Mouse (Mus musculus): ENCODE data around the gene Gm17657. TPM values are rescaled to one million over a fixed set of nuclear protein-coding genes. Genes with fewer than 3 reads are reported as not detected.
"Not testable (repeated sequence)": the region's sequence is repeated elsewhere in the genome, so short reads cannot be mapped to it uniquely, and the experiment has no call there.

Gm17657 gene
- polyA plus RNA-seq, 1 experiment from 2014 or later = not detected

DNA sequence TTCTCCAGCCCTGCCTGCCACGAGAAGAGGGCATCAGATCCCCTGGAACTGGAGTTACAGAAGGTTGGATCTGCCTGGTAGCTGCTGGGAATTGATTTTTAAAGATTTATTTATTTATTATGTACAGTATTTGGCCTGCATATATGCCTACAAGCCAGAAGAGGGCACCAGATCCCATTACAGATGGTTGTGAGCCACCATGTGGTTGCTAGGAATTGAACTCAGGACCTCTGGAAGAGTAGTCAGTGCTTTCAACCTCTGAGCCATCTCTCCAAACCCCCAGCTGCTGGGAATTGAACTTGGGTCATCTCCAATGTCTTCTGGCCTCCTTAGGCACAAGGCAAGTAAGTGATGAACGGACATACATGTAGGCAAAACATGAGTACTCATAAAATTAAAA, 5.4 kb downstream of the Gm17657 start:
- no peak overlapping the region for H3K9ac ChIP-seq

DNA sequence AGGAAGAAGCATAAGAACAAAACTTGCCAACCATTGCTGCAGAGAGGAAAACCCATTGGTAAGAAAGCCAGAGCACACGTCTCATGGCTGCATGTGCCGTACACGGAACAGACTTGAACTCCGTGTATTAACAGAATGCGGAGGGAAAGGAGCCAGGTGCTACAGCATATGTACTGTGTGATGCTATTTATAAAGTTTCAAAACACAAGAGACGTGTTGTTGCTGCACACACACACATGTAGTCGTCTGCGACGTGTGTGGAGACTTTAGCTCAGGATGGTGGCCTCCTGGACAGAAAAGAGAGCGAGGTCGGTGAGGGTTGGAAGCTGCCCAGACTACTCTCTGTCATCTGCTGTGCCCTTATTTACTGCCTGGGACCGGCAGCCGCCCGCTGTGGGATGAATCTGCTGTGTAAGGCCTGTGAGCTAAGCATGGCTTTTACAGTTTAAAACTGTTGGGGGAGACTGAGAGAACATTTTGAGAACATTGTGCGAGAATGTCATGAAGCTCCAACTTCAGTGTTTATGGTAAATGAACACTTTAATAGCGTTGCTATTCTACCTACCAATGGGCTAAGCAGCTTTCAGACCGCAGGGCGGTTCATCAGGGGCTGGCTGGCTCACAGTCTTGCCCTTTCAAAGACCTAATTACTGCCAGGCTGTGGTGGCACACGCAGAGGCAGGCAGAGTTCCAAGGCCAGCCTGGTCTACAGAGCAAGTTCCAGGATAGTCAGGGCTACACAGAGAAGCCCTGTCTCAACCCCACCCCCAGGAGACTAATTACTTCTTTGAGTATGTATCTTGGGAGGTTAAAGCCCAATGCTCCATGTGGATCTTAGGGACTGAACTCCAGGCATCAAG, 6.4 kb downstream of the Gm17657 start:
- H3K4me3 ChIP-seq = no peak overlapping the region
- H3K9me3 ChIP-seq = no peaks in the 10 kb centered on the region
- no peak overlapping the region for H3K27ac ChIP-seq
- no peaks in the 10 kb centered on the region for H3K27me3 ChIP-seq
- no peak overlapping the region for H3K9ac ChIP-seq
- no peaks in the 10 kb centered on the region for H3K4me1 ChIP-seq
- H3K4me2 ChIP-seq (replicated peaks) = no peak overlapping the region
- 86% methylated on average over 19 of the region's 19 CpGs for WGBS
- ATAC-seq (ENCODE audit: insufficient number of reproducible peaks, insufficient read depth, low FRiP score, low TSS enrichment) = no peak
- H3K36me3 ChIP-seq = no peaks in the 10 kb centered on the region

More for the DNA sequence above, 5.4 kb downstream of the Gm17657 start:
- no peaks in the 10 kb centered on the region for H3K4me1 ChIP-seq
- WGBS = 77% methylated on average over 2 of the region's 2 CpGs
- no peak for ATAC-seq (ENCODE audit: insufficient number of reproducible peaks, insufficient read depth, low FRiP score, low TSS enrichment)
- H3K9me3 ChIP-seq = no peaks in the 10 kb centered on the region
- no peak overlapping the region for H3K4me3 ChIP-seq
- H3K27ac ChIP-seq = no peak overlapping the region
- H3K4me2 ChIP-seq (replicated peaks) = no peak overlapping the region
- H3K27me3 ChIP-seq = no peaks in the 10 kb centered on the region
- no peaks in the 10 kb centered on the region for H3K36me3 ChIP-seq

DNA sequence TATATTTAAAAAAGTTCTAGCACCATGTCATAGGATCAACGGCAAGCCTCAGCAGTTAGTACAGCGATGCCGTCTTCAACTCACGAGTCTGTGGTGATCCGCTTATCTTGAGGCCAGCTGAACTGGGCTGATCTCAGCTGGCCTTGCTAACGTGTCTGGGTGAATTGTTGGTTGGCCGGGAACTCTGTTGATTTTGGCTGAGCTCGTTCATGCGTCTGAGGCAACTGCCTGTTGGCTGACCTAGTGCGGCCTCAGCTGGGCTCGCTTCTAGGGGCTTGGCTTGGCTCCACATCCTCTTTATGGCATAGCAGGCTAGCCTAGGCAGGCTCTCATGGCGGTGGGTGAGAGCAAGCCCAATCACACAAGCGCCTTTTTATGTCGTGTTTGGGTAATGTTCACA, 8.0 kb downstream of the Gm17657 start:
- WGBS = 79% methylated on average over 14 of the region's 14 CpGs
- H3K36me3 ChIP-seq = no peaks in the 10 kb centered on the region
- H3K4me2 ChIP-seq (replicated peaks) = no peak overlapping the region
- no peak overlapping the region for H3K9ac ChIP-seq
- H3K9me3 ChIP-seq = no peaks in the 10 kb centered on the region
- no peak for ATAC-seq (ENCODE audit: insufficient number of reproducible peaks, insufficient read depth, low FRiP score, low TSS enrichment)
- no peak overlapping the region for H3K27ac ChIP-seq
- no peaks in the 10 kb centered on the region for H3K27me3 ChIP-seq
- H3K4me3 ChIP-seq = no peak overlapping the region
- no peaks in the 10 kb centered on the region for H3K4me1 ChIP-seq

DNA sequence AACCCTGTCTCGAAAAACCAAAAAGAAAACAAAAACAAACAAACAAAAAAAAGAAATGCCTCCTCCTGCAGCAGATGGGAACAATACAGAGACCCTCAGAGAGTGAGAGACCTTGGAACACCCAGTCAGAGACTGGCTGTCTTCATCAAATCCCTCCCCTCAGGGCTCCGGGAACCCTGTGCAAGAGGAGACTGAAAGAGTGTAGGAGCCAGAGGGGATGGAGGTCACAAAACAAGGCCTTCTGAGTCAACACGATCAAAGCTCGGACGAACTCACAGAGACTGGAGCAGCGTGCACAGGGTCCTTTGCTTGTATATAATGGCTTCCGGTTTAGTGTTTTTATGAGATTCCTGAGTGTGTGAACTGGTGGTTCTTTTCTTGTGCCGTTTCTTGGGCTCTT, 9.0 kb downstream of the Gm17657 start:
- Histone ChIP-seq H3K9me3 (no peaks in the 10 kb centered on the region), H3K4me1 (no peaks in the 10 kb centered on the region), H3K36me3 (no peaks in the 10 kb centered on the region), H3K4me2 (replicated peaks) (no peak overlapping the region), H3K4me3 (no peak overlapping the region), H3K9ac (no peak overlapping the region), H3K27ac (no peak overlapping the region), H3K27me3 (no peaks in the 10 kb centered on the region)
- ATAC-seq (ENCODE audit: insufficient number of reproducible peaks, insufficient read depth, low FRiP score, low TSS enrichment) = no peak
- WGBS = 83% methylated on average over 8 of the region's 8 CpGs

DNA sequence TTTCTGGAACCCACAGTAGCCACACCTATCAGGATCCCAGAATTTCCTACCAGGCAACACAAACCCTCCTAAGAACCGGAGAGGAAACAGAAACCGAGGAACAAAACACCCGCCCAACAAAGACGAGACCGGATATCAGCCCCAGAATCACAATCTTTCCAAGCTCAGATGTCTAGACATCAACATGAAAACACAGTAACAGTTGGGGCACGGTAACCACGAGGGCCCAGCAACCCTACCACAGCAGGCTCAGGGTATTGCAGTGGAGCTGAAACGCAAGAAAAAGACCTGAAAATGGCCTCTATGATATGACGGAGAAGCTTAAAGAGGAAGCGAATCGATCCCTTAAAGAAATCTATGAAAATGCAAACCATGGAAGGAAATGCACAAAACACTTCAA, 15.6 kb downstream of the Gm17657 start:
- WGBS = 87% methylated on average over 11 of the region's 11 CpGs
- Histone ChIP-seq H3K9ac (no peak overlapping the region), H3K36me3 (no peaks in the 10 kb centered on the region), H3K4me2 (replicated peaks) (no peak overlapping the region), H3K4me3 (no peak overlapping the region), H3K9me3 (no peaks in the 10 kb centered on the region), H3K27me3 (no peaks in the 10 kb centered on the region), H3K4me1 (no peaks in the 10 kb centered on the region), H3K27ac (no peak overlapping the region)
- no peak for ATAC-seq (ENCODE audit: insufficient number of reproducible peaks, insufficient read depth, low FRiP score, low TSS enrichment)

DNA sequence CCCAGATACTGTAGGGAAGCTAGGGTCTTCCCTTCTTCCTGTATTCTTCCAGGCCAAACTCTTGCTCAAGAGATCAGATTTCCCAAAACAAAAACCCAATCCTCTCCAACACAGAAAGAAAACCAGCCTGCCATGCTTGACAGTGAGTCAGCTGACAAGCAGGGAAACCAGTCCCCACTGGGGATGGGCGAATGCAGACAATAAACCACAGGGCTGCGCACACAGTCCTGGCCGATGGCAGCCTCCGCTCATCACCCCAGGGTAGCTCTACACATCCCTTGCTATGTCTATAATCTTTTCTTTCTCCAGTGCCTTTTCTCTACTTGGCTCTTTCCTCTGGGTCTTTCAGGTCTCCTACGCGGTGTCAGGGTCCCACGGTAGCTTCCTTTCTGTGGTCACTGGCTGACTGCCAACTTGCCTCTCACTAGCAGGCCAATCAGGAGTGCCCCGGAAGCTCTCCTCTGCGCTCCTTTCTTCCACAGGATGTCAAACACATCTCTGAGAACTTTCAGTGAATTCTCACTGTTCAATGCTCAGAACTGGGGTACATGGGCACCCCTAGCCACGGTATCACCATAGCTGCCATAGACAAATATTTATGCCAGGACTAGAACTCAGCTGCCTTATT, 17.6 kb downstream of the Gm17657 start:
- 73% methylated on average over 10 of the region's 10 CpGs for WGBS
- 0 out of 2 replicates have a peak overlapping the region, but pooled peaks have one; percentile 0 for H3K27ac ChIP-seq
- 0 out of 2 replicates have a peak, but pooled peaks have one; percentile 15 for ATAC-seq (ENCODE audit: insufficient number of reproducible peaks, insufficient read depth, low FRiP score, low TSS enrichment)

DNA sequence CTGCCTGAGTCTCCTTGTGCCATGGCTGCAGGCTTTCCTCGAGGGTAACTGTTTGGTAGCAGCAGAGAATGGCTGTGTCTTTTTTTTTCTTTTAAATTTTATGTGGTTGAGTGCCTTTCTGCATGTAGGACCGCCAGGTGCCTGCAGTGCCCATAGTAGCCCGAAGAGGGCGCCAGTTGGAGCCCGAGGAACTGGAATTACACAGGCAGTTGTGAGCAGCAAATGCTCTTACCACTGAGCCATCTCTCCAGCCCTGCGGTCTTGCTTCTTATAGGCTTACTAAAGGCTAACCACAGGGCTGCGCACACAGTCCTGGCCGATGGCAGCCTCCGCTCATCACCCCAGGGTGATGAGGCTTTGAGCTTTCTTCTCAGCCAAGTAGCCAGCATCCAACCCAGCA, 18.2 kb downstream of the Gm17657 start:
- Histone ChIP-seq H3K9me3 (no peaks in the 10 kb centered on the region), H3K4me1 (no peaks in the 10 kb centered on the region), H3K27me3 (no peaks in the 10 kb centered on the region), H3K27ac (0 out of 2 replicates have a peak overlapping the region, but pooled peaks have one; percentile 0), H3K9ac (no peak overlapping the region), H3K36me3 (no peaks in the 10 kb centered on the region), H3K4me3 (no peak overlapping the region), H3K4me2 (replicated peaks) (no peak overlapping the region)
- no peak for ATAC-seq (ENCODE audit: insufficient number of reproducible peaks, insufficient read depth, low FRiP score, low TSS enrichment)
- 80% methylated on average over 9 of the region's 9 CpGs for WGBS

More for the DNA sequence above, 17.6 kb downstream of the Gm17657 start:
- no peak overlapping the region for H3K4me3 ChIP-seq
- H3K4me1 ChIP-seq = no peaks in the 10 kb centered on the region
- H3K4me2 ChIP-seq (replicated peaks) = no peak overlapping the region
- no peaks in the 10 kb centered on the region for H3K27me3 ChIP-seq
- no peaks in the 10 kb centered on the region for H3K36me3 ChIP-seq
- no peak overlapping the region for H3K9ac ChIP-seq
- no peaks in the 10 kb centered on the region for H3K9me3 ChIP-seq

DNA sequence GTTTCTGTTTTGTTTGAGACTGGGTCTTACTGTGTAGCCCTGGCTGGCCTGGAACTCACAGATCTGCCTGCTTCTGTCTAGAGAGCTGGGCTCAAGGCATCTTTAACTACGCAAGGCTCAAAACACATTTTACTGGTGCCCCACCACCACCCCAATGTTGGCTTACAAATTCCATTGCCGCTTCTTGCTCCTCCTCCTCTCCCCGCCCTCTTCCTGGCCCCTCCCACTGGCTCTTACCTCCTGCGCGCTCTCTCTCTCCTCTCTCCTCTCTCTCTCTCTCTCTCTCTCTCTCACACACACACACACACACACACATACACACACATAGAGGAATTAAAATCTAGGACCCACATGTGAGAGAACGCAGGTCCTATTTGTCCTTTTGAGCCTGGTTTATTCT, 18.9 kb downstream of the Gm17657 start:
- 88% methylated on average over 6 of the region's 6 CpGs for WGBS
- Histone ChIP-seq H3K27me3 (no peaks in the 10 kb centered on the region), H3K36me3 (no peaks in the 10 kb centered on the region), H3K4me3 (no peak overlapping the region), H3K4me2 (replicated peaks) (no peak overlapping the region), H3K4me1 (no peaks in the 10 kb centered on the region), H3K9ac (no peak overlapping the region), H3K27ac (no peak overlapping the region), H3K9me3 (0 out of 2 replicates have a peak, but pooled peaks cover 3% of the 10 kb centered on the region)
- ATAC-seq (ENCODE audit: insufficient number of reproducible peaks, insufficient read depth, low FRiP score, low TSS enrichment) = no peak

DNA sequence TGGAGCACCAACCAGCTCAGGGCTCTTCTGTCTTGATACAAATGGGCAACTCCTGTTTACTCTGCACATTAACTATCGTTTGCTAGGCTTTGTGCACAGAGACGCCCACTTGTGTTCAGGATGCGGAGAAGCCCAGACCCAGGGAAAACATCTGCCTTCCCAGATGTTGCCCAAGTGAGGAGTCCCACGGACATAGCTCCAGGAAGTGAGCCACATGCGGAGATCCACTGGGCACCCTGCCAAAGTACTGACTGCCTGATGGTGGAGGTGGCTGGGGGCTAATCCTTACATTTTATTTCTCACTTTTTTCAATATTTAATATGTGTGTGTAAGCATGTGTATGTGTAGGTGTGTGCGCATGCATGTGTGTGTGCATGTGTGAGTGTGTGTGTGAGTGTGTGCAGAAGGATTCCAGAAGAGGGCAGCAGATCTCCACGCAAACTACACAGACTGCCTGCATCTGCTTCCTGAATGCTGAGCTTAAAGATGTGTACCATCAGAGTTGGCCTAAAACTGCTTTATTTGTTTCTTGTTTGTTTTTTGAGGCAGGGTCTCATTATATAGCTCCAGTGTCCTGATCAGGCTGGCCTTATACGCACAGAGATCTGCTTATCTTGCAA, 20.8 kb downstream of the Gm17657 start:
- 79% methylated on average over 8 of the region's 8 CpGs for WGBS
- Histone ChIP-seq H3K4me2 (replicated peaks) (no peak overlapping the region), H3K27ac (no peak overlapping the region), H3K36me3 (no peaks in the 10 kb centered on the region), H3K4me3 (no peak overlapping the region), H3K9me3 (0 out of 2 replicates have a peak, but pooled peaks cover 6% of the 10 kb centered on the region), H3K9ac (no peak overlapping the region), H3K4me1 (no peaks in the 10 kb centered on the region), H3K27me3 (no peaks in the 10 kb centered on the region)
- no peak for ATAC-seq (ENCODE audit: insufficient number of reproducible peaks, insufficient read depth, low FRiP score, low TSS enrichment)

DNA sequence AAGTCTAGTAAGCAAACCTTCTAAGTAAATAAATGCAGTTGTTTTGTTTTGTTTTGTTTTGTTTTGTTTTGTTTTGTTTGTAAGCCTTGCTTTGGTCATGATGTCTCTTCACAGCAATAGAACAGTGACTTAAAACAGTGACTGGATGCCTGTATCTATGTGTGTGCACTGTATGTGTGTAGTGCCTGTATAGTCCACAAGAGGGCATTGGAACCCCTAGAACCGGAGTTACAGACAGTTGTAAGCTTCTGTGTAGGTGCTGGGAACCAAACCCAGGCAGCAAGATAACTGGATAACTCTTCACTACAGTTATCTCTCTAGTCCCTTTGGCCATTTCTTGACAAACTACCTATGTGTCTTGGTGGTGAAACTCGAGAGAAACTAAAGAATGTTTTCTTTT, 23.8 kb downstream of the Gm17657 start:
- no peaks in the 10 kb centered on the region for H3K4me1 ChIP-seq
- no peak overlapping the region for H3K4me2 ChIP-seq (replicated peaks)
- H3K4me3 ChIP-seq = no peak overlapping the region
- no peak for ATAC-seq (ENCODE audit: insufficient number of reproducible peaks, insufficient read depth, low FRiP score, low TSS enrichment)
- H3K27me3 ChIP-seq = no peaks in the 10 kb centered on the region
- no peaks in the 10 kb centered on the region for H3K36me3 ChIP-seq
- H3K9ac ChIP-seq = no peak overlapping the region
- no peak overlapping the region for H3K27ac ChIP-seq
- 0 out of 2 replicates have a peak, but pooled peaks cover 6% of the 10 kb centered on the region for H3K9me3 ChIP-seq
- 83% methylated on average over 2 of the region's 2 CpGs for WGBS

DNA sequence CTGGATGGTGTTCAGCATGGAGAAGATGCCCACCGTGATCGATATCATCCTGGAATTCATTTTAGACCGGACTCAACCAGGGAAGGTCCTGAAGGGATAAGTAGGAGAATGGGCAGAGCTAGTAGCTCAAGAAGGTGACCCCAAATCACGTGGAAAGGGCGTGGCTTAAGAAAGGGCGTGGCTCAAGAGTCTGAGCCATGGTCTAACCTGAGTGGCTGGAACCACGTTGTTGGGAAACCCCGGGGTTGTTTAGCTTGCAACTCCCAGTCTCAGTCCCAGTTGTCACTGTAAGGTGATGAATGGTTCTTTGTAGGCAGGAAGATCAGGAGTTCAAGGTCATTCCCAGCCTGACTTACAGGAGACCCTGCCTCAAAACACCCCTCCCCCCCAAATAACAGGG, 29.7 kb downstream of the Gm17657 start:
- no peak for ATAC-seq (ENCODE audit: insufficient number of reproducible peaks, insufficient read depth, low FRiP score, low TSS enrichment)
- H3K9me3 ChIP-seq = no peaks in the 10 kb centered on the region

DNA sequence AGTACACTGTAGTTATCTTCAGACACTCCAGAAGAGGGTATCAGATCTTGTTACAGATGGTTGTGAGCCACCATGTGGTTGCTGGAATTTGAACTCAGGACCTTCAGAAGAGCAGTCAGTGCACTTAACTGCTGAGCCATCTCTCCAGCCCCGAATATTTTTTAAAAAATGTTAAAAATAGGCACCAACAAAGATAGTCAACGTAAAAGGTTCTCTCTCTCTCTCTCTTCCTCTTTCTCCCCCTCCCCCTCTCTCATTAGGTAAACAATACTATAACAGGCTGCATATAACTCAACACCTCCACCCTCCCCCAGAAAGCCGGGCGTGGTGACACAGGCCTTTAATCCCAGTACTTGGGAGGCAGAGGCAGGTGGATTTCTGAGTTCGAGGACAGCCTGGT, 30.8 kb downstream of the Gm17657 start:
- 93% methylated on average over 5 of the region's 5 CpGs for WGBS

More for the DNA sequence above, 29.7 kb downstream of the Gm17657 start:
- Histone ChIP-seq H3K27ac (no peak overlapping the region), H3K9ac (no peak overlapping the region), H3K36me3 (no peaks in the 10 kb centered on the region), H3K4me2 (replicated peaks) (no peak overlapping the region), H3K4me1 (no peaks in the 10 kb centered on the region), H3K27me3 (no peaks in the 10 kb centered on the region), H3K4me3 (no peak overlapping the region)
- WGBS = 75% methylated on average over 8 of the region's 8 CpGs

More for the DNA sequence above, 30.8 kb downstream of the Gm17657 start:
- H3K27me3 ChIP-seq; H3K9ac ChIP-seq; ATAC-seq (ENCODE audit: insufficient number of reproducible peaks, insufficient read depth, low FRiP score, low TSS enrichment); H3K27ac ChIP-seq; H3K9me3 ChIP-seq; H3K4me1 ChIP-seq; H3K36me3 ChIP-seq; H3K4me2 ChIP-seq (replicated peaks); H3K4me3 ChIP-seq: not testable (repeated sequence)

Data from embryonic facial prominence, embryonic 12.5 days (tissue).